Mouse (Mus musculus): ENCODE data around the gene Rapgef4.

- TF ChIP-seq CTCF (IDR thresholded peaks at IDR 0.05) (no peak), EP300 (IDR thresholded peaks at IDR 0.05) (no peak)
Observed at GRCm38 (mm10) chr2:71951212-71951611, 29.8 kb upstream of the Rapgef4 start.

Measured in lung, postnatal 0 days (tissue).